Mouse (Mus musculus) common myeloid progenitor, adult 5-6 weeks (primary cell): ENCODE measurements at regions not wholly inside any gene's neighbourhood (a gene's known extent, or its start where the extent isn't known, plus 50 kb on each side); places are given as distances from the start of the nearest gene placed in this dataset.

Experiments used
- ATAC-seq: replicated peaks from 2 replicates; pipeline ENCODE4 v1.8.0; 2016; ENCODE audit warnings: low read depth, mild to moderate bottlenecking, moderate TSS enrichment, inconsistent platforms; ENCODE audit not compliant: poor library complexity, severe bottlenecking

GRCm38 (mm10) chr10:92625781-92626180 is 96.4 kb downstream of the Nedd1 start:
- no peak for ATAC-seq

GRCm38 (mm10) chr10:92615684-92616379 is 106.4 kb downstream of the Nedd1 start:
- no peak for ATAC-seq

- no peak for ATAC-seq
Measured at GRCm38 (mm10) chr10:92614341-92614740, 107.9 kb downstream of the Nedd1 start.

GRCm38 (mm10) chr10:92611060-92611459 is 111.2 kb downstream of the Nedd1 start:
- no peak for ATAC-seq

GRCm38 (mm10) chr10:92606761-92607160 is 115.5 kb downstream of the Nedd1 start:
- no peak for ATAC-seq

GRCm38 (mm10) chr10:92605646-92606045 is 116.6 kb downstream of the Nedd1 start:
- ATAC-seq: no peak

GRCm38 (mm10) chr10:92600116-92600515 is 122.1 kb downstream of the Nedd1 start:
- ATAC-seq: no peak

GRCm38 (mm10) chr10:92595496-92596355 is 126.5 kb downstream of the Nedd1 start:
- no peak for ATAC-seq

- ATAC-seq: no peak
Measured at GRCm38 (mm10) chr10:92593947-92594460, 128.2 kb downstream of the Nedd1 start.

- ATAC-seq: no peak
Measured at GRCm38 (mm10) chr10:92578872-92579271, 143.3 kb downstream of the Nedd1 start.

- ATAC-seq: no peak
Measured at GRCm38 (mm10) chr10:92570496-92570895, 151.7 kb downstream of the Nedd1 start.

- no peak for ATAC-seq
Measured at GRCm38 (mm10) chr10:92557463-92557862, 164.8 kb downstream of the Nedd1 start.

GRCm38 (mm10) chr10:92556526-92557422 is 165.4 kb downstream of the Nedd1 start:
- ATAC-seq: no peak

- no peak for ATAC-seq
Measured at GRCm38 (mm10) chr10:92555727-92556525, 166.3 kb downstream of the Nedd1 start.

- no peak for ATAC-seq
Measured at GRCm38 (mm10) chr10:92553966-92554365, 168.3 kb downstream of the Nedd1 start.

GRCm38 (mm10) chr10:92548875-92549586 is 173.2 kb downstream of the Nedd1 start:
- ATAC-seq: no peak

GRCm38 (mm10) chr10:92538433-92538832 is 183.8 kb downstream of the Nedd1 start:
- no peak for ATAC-seq

- no peak for ATAC-seq
Measured at GRCm38 (mm10) chr10:92516886-92517285, 205.3 kb downstream of the Nedd1 start.

- ATAC-seq: no peak
Measured at GRCm38 (mm10) chr10:92511769-92512168, 210.5 kb downstream of the Nedd1 start.
